Mouse (Mus musculus) sigmoid colon, adult 10 weeks (tissue): ENCODE measurements around the gene Trappc6b. TPM values are rescaled to one million over a fixed set of nuclear protein-coding genes. Genes with fewer than 3 reads are reported as not detected.

Experiments
- polyA plus RNA-seq: library from polyadenylated mRNA; stranded (reverse); fragments of 350-450 nt; fragmentation: Illumina TruSeq; extraction: RNeasy Lipid Tissue Mini Kit (QIAGEN cat#74804); gene quantifications from one replicate; pipeline ENCODE4 v1.2.3, GENCODE M21; 2014; ENCODE audit warnings: low read depth, low replicate concordance

Gene Trappc6b
- 343 TPM for polyA plus RNA-seq

DNA sequence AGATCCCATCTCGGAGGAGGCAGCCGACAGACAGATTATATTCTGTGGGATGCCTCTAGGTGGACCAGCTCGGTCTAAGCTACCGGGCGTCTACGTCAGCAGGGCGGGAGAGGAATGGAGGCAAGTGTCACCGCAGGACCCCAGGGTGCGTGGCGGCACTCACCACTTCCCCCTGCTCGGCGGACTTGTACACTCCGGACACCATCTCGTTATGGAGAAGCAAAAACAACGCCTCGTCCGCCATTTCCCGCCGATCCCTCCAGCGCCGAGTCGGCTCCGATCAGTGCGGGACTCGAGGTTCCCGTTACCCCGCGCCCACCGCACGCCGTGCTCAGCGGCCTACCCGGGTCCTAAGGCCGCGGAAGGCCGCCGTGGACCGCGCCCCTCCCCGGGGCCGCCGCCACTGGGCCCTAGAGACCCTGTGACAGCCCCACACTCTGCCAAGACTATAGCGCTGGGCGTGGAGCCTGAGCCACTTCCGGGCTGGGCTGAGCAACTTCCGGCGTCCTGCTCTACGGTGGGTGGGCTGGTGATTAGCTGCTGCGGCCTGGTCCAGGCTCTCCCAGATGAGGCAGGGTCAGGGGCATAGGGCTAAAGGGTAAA lies at the start of gene Trappc6b:
Gene Trappc6b (minus strand): TSS at position 480 of the 603 bp plus-strand sequence.

DNA sequence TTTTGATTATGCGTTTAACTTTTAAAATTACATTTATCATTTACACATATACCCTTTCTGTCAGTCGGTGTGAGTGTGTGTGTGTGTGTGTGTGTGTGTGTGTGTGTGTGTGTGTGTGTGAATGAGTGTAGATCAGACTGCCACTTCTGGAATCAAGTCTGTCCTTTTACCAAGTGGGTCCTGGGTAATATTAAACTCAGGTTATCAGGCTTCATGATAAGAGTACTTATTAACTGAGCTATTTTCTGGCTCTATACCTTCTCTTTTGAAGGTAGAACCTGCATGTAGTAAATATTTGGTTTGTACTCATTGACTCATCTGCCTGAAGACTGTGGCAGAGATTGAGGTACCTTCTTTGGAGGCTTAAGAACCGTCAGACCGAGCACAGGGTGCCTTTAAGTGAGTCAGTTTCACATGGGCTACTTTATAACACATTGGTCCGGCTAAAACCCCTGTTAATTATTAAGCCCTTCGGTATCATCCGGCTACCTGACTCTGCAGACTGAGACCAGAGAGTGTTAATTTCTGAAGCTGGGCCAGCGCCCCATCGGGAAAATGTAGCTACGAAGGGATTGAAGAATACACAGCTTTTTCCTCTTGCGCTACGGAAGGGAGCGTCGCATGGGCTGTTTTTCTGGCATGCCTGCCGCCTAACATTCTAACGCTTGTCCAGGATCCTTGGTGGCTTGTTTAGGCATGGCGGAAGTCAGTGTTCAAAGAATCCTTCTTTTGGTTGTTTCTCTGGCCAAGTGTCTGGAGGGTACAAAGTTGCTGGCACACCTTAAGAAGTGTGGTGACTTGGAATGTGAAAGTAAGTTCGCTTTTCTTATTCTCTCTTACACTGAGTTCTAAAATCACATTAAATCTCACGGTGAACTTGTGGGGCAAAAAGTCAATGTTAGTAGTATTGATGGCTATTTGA lies 34.1 kb upstream of the Trappc6b start, which contains the start of gene Mia2:
Gene Mia2 (plus strand): TSS at position 696 of the 922 bp plus-strand sequence.

DNA sequence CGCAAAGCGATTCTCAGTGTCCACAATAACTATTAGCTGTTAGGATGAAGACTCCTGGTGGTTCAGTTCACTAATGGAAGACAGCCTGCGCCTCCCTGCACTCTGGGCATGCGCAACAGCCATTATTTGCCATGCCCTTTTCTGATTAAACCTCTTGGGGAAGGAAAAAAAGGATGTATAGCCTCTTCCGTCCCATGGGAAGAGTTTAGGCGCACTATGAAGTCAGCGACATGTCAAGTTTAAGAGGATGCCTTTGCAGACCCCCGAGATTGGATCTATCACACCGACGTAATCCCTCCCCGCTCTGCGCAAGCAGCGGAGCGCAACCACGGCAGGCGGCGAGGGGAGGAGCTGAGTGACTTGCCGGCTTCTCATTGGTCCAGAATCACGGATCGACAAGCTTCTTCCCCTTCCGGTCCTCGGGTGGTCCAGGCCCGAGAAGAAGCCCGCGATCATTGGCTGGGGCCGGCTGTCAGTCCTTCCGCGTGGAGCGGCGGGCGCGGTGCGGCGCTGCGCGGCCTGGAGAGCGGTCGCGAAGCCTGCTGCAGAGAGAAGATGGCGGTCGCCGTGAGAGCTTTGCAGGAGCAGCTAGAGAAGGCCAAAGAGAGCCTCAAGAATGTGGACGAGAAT lies 5.3 kb upstream of the Trappc6b start, which contains the start of gene Pnn:
Gene Pnn (plus strand): TSS at position 437 of the 630 bp plus-strand sequence.

DNA sequence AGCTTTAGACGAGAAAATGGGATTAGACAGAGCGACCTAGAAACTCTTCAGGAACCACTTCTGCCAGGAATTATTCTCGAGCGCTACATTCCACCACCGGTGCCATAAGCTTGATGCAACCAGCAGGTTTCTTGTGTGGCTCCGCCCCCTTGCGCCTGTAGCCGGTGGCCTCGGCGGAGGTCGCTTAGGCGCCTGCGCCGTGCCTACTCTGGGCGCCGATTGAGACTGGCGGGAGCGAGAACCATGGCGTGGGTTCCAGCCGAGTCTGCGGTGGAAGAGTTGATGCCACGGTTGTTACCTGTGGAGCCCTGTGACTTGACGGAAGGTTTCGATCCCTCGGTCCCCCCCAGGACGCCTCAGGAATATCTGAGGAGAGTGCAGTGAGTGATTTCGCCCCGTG lies 48.0 kb downstream of the Trappc6b start, which contains the start of gene Gemin2:
Gene Gemin2 (plus strand): TSS at position 160 of the 400 bp plus-strand sequence.

DNA sequence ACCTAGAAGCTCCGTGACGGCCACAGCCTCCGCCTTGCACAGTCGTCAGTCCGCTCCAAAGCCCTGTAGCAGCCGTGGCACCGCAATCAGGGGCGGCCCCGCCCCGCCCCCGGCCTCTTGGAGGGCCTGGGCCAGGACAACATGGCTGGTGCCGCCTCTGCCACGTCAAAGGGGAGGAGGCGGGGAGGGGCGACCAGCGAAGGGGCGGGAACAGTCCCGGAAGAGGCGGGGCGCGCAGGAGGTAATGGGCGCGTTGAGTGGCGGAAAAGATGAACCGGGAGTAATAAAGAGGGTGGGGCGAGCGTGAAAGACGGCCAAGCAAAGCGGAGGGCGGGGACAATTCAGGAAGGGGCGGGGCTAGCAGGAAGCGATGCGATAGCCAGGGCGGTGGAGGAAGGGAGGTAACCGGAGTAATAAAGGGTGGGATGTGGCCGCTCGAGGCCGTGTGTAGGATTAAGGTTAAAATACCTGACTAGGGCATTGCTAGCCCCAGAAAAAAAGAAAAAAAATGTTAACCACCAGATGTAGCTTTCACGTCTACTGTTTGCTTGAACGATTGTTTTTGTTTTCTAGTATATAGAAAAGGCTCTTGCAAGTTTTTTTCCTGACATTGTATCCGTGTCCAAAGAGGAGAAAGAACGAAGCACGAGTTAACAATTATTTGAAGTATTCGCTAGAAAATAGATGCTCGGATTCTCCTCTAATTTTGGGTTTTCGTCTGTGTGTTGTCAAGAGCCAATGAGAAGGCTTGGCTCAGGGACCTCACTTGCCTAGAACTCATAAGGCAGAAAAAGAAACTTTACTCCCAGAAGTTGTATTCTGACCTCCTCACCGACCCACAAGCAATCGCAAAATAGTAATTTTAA lies 49.2 kb downstream of the Trappc6b start, which contains the start of gene Sec23a:
Gene Sec23a (minus strand): TSS at position 174 of the 866 bp plus-strand sequence.

Other genes with a start within 250 kb of the Trappc6b start
- 105 TPM for gene Sec23a, start 49.5 kb downstream of the Trappc6b start, polyA plus RNA-seq
- gene Gemin2, start 48.1 kb downstream of the Trappc6b start, polyA plus RNA-seq = 20.3 TPM
- 180 TPM for gene Pnn, start 5.4 kb upstream of the Trappc6b start, polyA plus RNA-seq
- gene Mia2, start 34.3 kb upstream of the Trappc6b start, polyA plus RNA-seq = 386 TPM
- 56.2 TPM for gene Fbxo33, start 158.3 kb upstream of the Trappc6b start, polyA plus RNA-seq